Mouse (Mus musculus): ENCODE results near the gene Cdhr5.

- no peak for TF ChIP-seq POLR2A (IDR thresholded peaks at IDR 0.05; ENCODE audit: control insufficient read depth, extremely low read depth, insufficient read depth, low read length, poor library complexity)
- no peak for TF ChIP-seq CTCF (IDR thresholded peaks at IDR 0.05; ENCODE audit: borderline replicate concordance, control insufficient read depth, extremely low read depth, insufficient read depth, low read length, poor library complexity)
Measured at GRCm38 (mm10) chr7:141227796-141228195, 48.8 kb downstream of the Cdhr5 start.

Measured in thymus, adult 2 months (tissue).